Mouse (Mus musculus): Measurements from ENCODE around the gene B4galt3. TPM values are rescaled to one million over a fixed set of nuclear protein-coding genes. Genes with fewer than 3 reads are reported as not detected.
"Not testable (repeated sequence)": the region's sequence is repeated elsewhere in the genome, so short reads cannot be mapped to it uniquely, and the experiment has no call there.

B4galt3 gene
- total RNA-seq, 2 experiments from 2014 or later, result 48.4 to 56.3 TPM

- DNase-seq (ENCODE audit: low spot score in 2 of 2), result no peak
These were observed 30.0 kb upstream of the B4galt3 start for GRCm38 (mm10) chr1:171239992-171240744.

- no peak for DNase-seq (ENCODE audit: low spot score in 2 of 2)
These were observed 29.2 kb upstream of the B4galt3 start for GRCm38 (mm10) chr1:171240911-171241310.

GRCm38 (mm10) chr1:171241952-171242351 lies 28.2 kb upstream of the B4galt3 start:
- DNase-seq (ENCODE audit: low spot score in 2 of 2), result not testable (repeated sequence)

GRCm38 (mm10) chr1:171245353-171245752 lies 24.8 kb upstream of the B4galt3 start:
- DNase-seq (ENCODE audit: low spot score in 2 of 2), result no peak

- DNase-seq (ENCODE audit: low spot score in 2 of 2), result peak; percentile 94 to 95
These were observed 23.2 kb upstream of the B4galt3 start for GRCm38 (mm10) chr1:171246709-171247452.

- no peak for DNase-seq (ENCODE audit: low spot score in 2 of 2)
These were observed 22.7 kb upstream of the B4galt3 start for GRCm38 (mm10) chr1:171247453-171247841.

- DNase-seq (ENCODE audit: low spot score in 2 of 2), result no peak
These were observed 22.2 kb upstream of the B4galt3 start for GRCm38 (mm10) chr1:171247916-171248315.

- no peak for DNase-seq (ENCODE audit: low spot score in 2 of 2)
These were observed 21.5 kb upstream of the B4galt3 start for GRCm38 (mm10) chr1:171248386-171249226.

GRCm38 (mm10) chr1:171249913-171250600 lies 20.1 kb upstream of the B4galt3 start, which contains the start of gene Adamts4:
Gene Adamts4, plus strand, starts transcription at chr1:171250421.
- DNase-seq (ENCODE audit: low spot score in 2 of 2), result no peak

GRCm38 (mm10) chr1:171250680-171251593 lies 19.2 kb upstream of the B4galt3 start, which contains the start of gene Ndufs2:
Gene Ndufs2, minus strand, starts transcription at chr1:171251388.
- DNase-seq (ENCODE audit: low spot score in 2 of 2), result no peak

- DNase-seq (ENCODE audit: low spot score in 2 of 2), result no peak
These were observed 18.4 kb upstream of the B4galt3 start for GRCm38 (mm10) chr1:171251594-171252324.

GRCm38 (mm10) chr1:171252415-171252814 lies 17.7 kb upstream of the B4galt3 start:
- DNase-seq (ENCODE audit: low spot score in 2 of 2), result no peak

- DNase-seq (ENCODE audit: low spot score in 2 of 2), result no peak
These were observed 13.9 kb upstream of the B4galt3 start for GRCm38 (mm10) chr1:171256095-171256818.

- no peak for DNase-seq (ENCODE audit: low spot score in 2 of 2)
These were observed 13.1 kb upstream of the B4galt3 start for GRCm38 (mm10) chr1:171256937-171257548.

GRCm38 (mm10) chr1:171257781-171258180 lies 12.3 kb upstream of the B4galt3 start:
- DNase-seq (ENCODE audit: low spot score in 2 of 2), result no peak

- no peak for DNase-seq (ENCODE audit: low spot score in 2 of 2)
These were observed 11.2 kb upstream of the B4galt3 start for GRCm38 (mm10) chr1:171258921-171259320.

- no peak for DNase-seq (ENCODE audit: low spot score in 2 of 2)
These were observed 9.8 kb upstream of the B4galt3 start for GRCm38 (mm10) chr1:171260316-171260715.

GRCm38 (mm10) chr1:171262594-171263130 lies 7.5 kb upstream of the B4galt3 start:
- DNase-seq (ENCODE audit: low spot score in 2 of 2), result no peak
